Comparison of ENCODE assay signal across 9 mouse cellular contexts in the genomic region with DNA sequence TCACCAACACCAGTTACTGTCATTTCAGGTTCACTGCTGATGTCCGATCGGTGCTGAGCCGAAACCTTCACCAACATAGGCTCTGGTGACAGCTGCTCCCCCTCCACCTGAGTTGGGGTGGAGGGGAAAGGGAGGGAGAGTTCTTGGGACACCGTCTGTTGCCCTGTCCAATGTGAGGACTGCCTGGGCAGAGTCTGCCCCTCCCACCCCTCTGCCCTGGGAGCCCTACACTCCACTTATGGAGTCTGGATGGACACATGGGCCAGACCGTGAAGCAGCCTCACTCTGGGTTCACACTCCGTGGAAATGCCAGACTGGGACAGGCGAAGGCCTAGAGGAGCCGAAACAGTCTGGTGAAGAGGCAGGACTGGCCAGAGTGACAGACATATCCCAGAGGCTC. TPM values are rescaled to one million over a fixed set of nuclear protein-coding genes. Genes with fewer than 3 reads are reported as not detected.
DNase-seq lines count a peak whose midpoint lies in the region; ATAC-seq and TF ChIP-seq lines count a peak whose summit lies in the region.
"Had no signal": no experiment of that assay in that cellular context is flagged by ENCODE, and none has a peak within 500 bp of the region (broad histone marks: within the 10 kb centered on the region; RNA-seq: fewer than 3 reads in every experiment).

No protein-coding gene starts in this region.

- DNase-seq in heart, postnatal 36 days = no peak
- no peak for DNase-seq in lung, adult 18-20 months
- no peak for DNase-seq in heart, postnatal 0 days (ENCODE audit: low spot score)
- DNase-seq in thymus, postnatal 0 days (ENCODE audit: low spot score) = no peak
- no peak for DNase-seq in layer of hippocampus, adult 11-12 months (ENCODE audit: low spot score)
- DNase-seq: adrenal gland, postnatal 25 days had no signal

- no peak overlapping the region for H3K9ac ChIP-seq in heart, embryonic 12.5 days
- 0 out of 2 replicates have a peak overlapping the region, but pooled peaks have one; percentile 36 for H3K9ac ChIP-seq in lung, embryonic 16.5 days (ENCODE audit: low read length)
- no peak overlapping the region; the same call in 1 of the 2 replicates for H3K9ac ChIP-seq in heart, postnatal 0 days (replicated peaks; ENCODE audit: low read depth, low read length)

- no peak overlapping the region for H3K4me3 ChIP-seq in heart, embryonic 12.5 days
- H3K4me3 ChIP-seq in lung, embryonic 16.5 days (ENCODE audit: low read length) = no peak overlapping the region
- no peak overlapping the region for H3K4me3 ChIP-seq in heart, postnatal 0 days (ENCODE audit: low read depth, low read length)
- no peak overlapping the region for H3K4me3 ChIP-seq in macrophage (ENCODE audit: inconsistent target)

- 84% methylated on average over 8 of the region's 8 CpGs for WGBS in heart, embryonic 12.5 days
- WGBS in lung, embryonic 16.5 days = 83% methylated on average over 8 of the region's 8 CpGs
- 74% methylated on average over 8 of the region's 8 CpGs for WGBS in heart, postnatal 0 days
- 98% methylated on average over 8 of the region's 8 CpGs for WGBS in macrophage (ENCODE audit: missing documents)

- H3K9me3 ChIP-seq in heart, embryonic 12.5 days (replicated peaks) = no peaks in the 10 kb centered on the region
- no peaks in the 10 kb centered on the region for H3K9me3 ChIP-seq in lung, embryonic 16.5 days (ENCODE audit: control insufficient read depth, low read length)
- no peaks in the 10 kb centered on the region for H3K9me3 ChIP-seq in heart, postnatal 0 days (replicated peaks; ENCODE audit: control insufficient read depth, low read length)

- peaks cover 65% of the 10 kb centered on the region for H3K79me2 ChIP-seq in macrophage (ENCODE audit: inconsistent target)

- no peaks in the 10 kb centered on the region for H3K27me3 ChIP-seq in heart, embryonic 12.5 days (replicated peaks)
- H3K27me3 ChIP-seq in lung, embryonic 16.5 days (ENCODE audit: control insufficient read depth, insufficient read depth, low read depth, low read length) = no peaks in the 10 kb centered on the region
- no peaks in the 10 kb centered on the region for H3K27me3 ChIP-seq in heart, postnatal 0 days (ENCODE audit: control insufficient read depth, insufficient read depth, low read length)

- peaks cover 71% of the 10 kb centered on the region for H3K36me3 ChIP-seq in heart, embryonic 12.5 days
- peaks cover 54% of the 10 kb centered on the region for H3K36me3 ChIP-seq in lung, embryonic 16.5 days (ENCODE audit: control insufficient read depth, insufficient read depth, low read length)
- H3K36me3 ChIP-seq in heart, postnatal 0 days (replicated peaks; ENCODE audit: control insufficient read depth, insufficient read depth, low read length) = peaks cover 66% of the 10 kb centered on the region
- H3K36me3 ChIP-seq in macrophage (ENCODE audit: inconsistent target) = peaks cover 60% of the 10 kb centered on the region

- ATAC-seq in heart, embryonic 12.5 days (ENCODE audit: insufficient number of reproducible peaks, low FRiP score) = no peak
- no peak for ATAC-seq in lung, embryonic 16.5 days (ENCODE audit: low read depth)
- ATAC-seq in heart, postnatal 0 days (ENCODE audit: insufficient read depth, low read depth) = no peak

- H3K27ac ChIP-seq in heart, embryonic 12.5 days (ENCODE audit: poor library complexity, severe bottlenecking) = peak overlapping the region; percentile 94
- H3K27ac ChIP-seq in lung, embryonic 16.5 days (ENCODE audit: low read length) = peak overlapping the region; percentile 98; the same call in 1 of the 2 replicates
- H3K27ac ChIP-seq in heart, postnatal 0 days (ENCODE audit: low read depth) = peak overlapping the region; percentile 94
- 0 out of 2 replicates have a peak overlapping the region, but pooled peaks have one; percentile 5 for H3K27ac ChIP-seq in macrophage

- intact Hi-C loops in heart, postnatal 36 days (cut with DNase I) = loop anchor here (10.0 kb wide), 2 partner anchors 575 to 665 kb away; a partner anchor contains a TSS

- no peak for TF ChIP-seq CTCF in heart, postnatal 0 days (IDR thresholded peaks at IDR 0.05; ENCODE audit: low read depth)

- peak overlapping the region; percentile 74; the same call in 1 of the 2 replicates for H3K4me2 ChIP-seq in heart, embryonic 12.5 days
- no peak overlapping the region for H3K4me2 ChIP-seq in lung, embryonic 16.5 days (ENCODE audit: low read depth, low read length)
- no peak overlapping the region for H3K4me2 ChIP-seq in heart, postnatal 0 days (ENCODE audit: low read depth, low read length)

- no peak for TF ChIP-seq EP300 in heart, postnatal 0 days (IDR thresholded peaks at IDR 0.05; ENCODE audit: low read depth)

- H3K4me1 ChIP-seq in heart, embryonic 12.5 days (replicated peaks) = peaks cover 19% of the 10 kb centered on the region
- peaks cover 9% of the 10 kb centered on the region for H3K4me1 ChIP-seq in lung, embryonic 16.5 days (replicated peaks; ENCODE audit: control insufficient read depth, insufficient read depth, low read length)
- H3K4me1 ChIP-seq in heart, postnatal 0 days (ENCODE audit: control insufficient read depth, insufficient read depth) = peaks cover 11% of the 10 kb centered on the region

RNA-seq across cellular contexts. Expression of a gene that starts 1.0 kb away (rescaled TPM):
- 445 and 451 TPM in 2 replicates for polyA plus RNA-seq in heart, embryonic 12.5 days (2016; fragmentation: Nextera tagmentation; extraction: Ambion mirVana)
- total RNA-seq in heart, postnatal 36 days (2021) = 100 to 1,000 TPM; 306 to 329 TPM
- polyA plus RNA-seq in lung, embryonic 16.5 days (2015; fragmentation: Nextera tagmentation; extraction: Ambion mirVana) = 515 and 536 TPM in 2 replicates
- total RNA-seq in heart, postnatal 0 days (2014; rRNA removed; ENCODE audit: low replicate concordance) = 208 and 305 TPM in 2 replicates
- 472 and 510 TPM in 2 replicates for polyA plus RNA-seq in heart, postnatal 0 days (2015; fragmentation: Nextera tagmentation; extraction: Ambion mirVana)
- 100 to 1,000 TPM in 7 of 26 experiments, 10 to 100 TPM in 19; 56.3 to 126 (median 88.5) TPM for total RNA-seq in macrophage (2018; cell fraction: chromatin; rRNA removed)
- 1,000 to 10,000 TPM in 6 of 26 experiments, 100 to 1,000 TPM in 20; 786 to 1,340 (median 936) TPM for total RNA-seq in macrophage (2018; cell fraction: cytosol; rRNA removed)
- 100 to 1,000 TPM; 151 to 434 (median 234) TPM for total RNA-seq in macrophage (2018; cell fraction: nucleus; rRNA removed)
- polyA plus RNA-seq in macrophage (2018) = 791 to 1,264 TPM (median 1,032 TPM) in 3 replicates
- 400 and 425 TPM in 2 replicates for polyA plus RNA-seq in thymus, postnatal 0 days (2015; fragmentation: Nextera tagmentation; extraction: Ambion mirVana)

RNA-seq across cellular contexts. Expression of a gene that starts 5.6 kb away (rescaled TPM):
- 51.0 and 54.1 TPM in 2 replicates for polyA plus RNA-seq in heart, embryonic 12.5 days (2016; fragmentation: Nextera tagmentation; extraction: Ambion mirVana)
- total RNA-seq in heart, postnatal 36 days (2021) = 10 to 100 TPM; 23.1 to 23.4 TPM
- 58.1 and 59.5 TPM in 2 replicates for polyA plus RNA-seq in lung, embryonic 16.5 days (2015; fragmentation: Nextera tagmentation; extraction: Ambion mirVana)
- 27.4 and 54.8 TPM in 2 replicates for total RNA-seq in heart, postnatal 0 days (2014; rRNA removed; ENCODE audit: low replicate concordance)
- polyA plus RNA-seq in heart, postnatal 0 days (2015; fragmentation: Nextera tagmentation; extraction: Ambion mirVana) = 30.3 and 34.2 TPM in 2 replicates
- 100 to 1,000 TPM in 8 of 26 experiments, 10 to 100 TPM in 18; 23.7 to 164 (median 80.6) TPM for total RNA-seq in macrophage (2018; cell fraction: chromatin; rRNA removed)
- 10 to 100 TPM; 27.6 to 98.4 (median 78.8) TPM for total RNA-seq in macrophage (2018; cell fraction: cytosol; rRNA removed)
- total RNA-seq in macrophage (2018; cell fraction: nucleus; rRNA removed) = 100 to 1,000 TPM in 7 of 26 experiments, 10 to 100 TPM in 19; 30.0 to 122 (median 64.8) TPM
- 62.4 to 122 TPM (median 77.3 TPM) in 3 replicates for polyA plus RNA-seq in macrophage (2018)
- 52.2 and 61.3 TPM in 2 replicates for polyA plus RNA-seq in thymus, postnatal 0 days (2015; fragmentation: Nextera tagmentation; extraction: Ambion mirVana)

RNA-seq across cellular contexts. Expression of a gene that starts 7.6 kb away (rescaled TPM):
- polyA plus RNA-seq in heart, embryonic 12.5 days (2016; fragmentation: Nextera tagmentation; extraction: Ambion mirVana) = 103 and 109 TPM in 2 replicates
- total RNA-seq in heart, postnatal 36 days (2021) = 10 to 100 TPM; 47.0 to 47.4 TPM
- 98.4 and 99.2 TPM in 2 replicates for polyA plus RNA-seq in lung, embryonic 16.5 days (2015; fragmentation: Nextera tagmentation; extraction: Ambion mirVana)
- total RNA-seq in heart, postnatal 0 days (2014; rRNA removed; ENCODE audit: low replicate concordance) = 77.7 and 108 TPM in 2 replicates
- 89.8 and 96.1 TPM in 2 replicates for polyA plus RNA-seq in heart, postnatal 0 days (2015; fragmentation: Nextera tagmentation; extraction: Ambion mirVana)
- 100 to 1,000 TPM in 14 of 26 experiments, 10 to 100 TPM in 12; 24.4 to 197 (median 111) TPM for total RNA-seq in macrophage (2018; cell fraction: chromatin; rRNA removed)
- 100 to 1,000 TPM in 5 of 26 experiments, 10 to 100 TPM in 21; 56.7 to 127 (median 72.5) TPM for total RNA-seq in macrophage (2018; cell fraction: cytosol; rRNA removed)
- total RNA-seq in macrophage (2018; cell fraction: nucleus; rRNA removed) = 100 to 1,000 TPM in 13 of 26 experiments, 10 to 100 TPM in 13; 30.7 to 210 (median 96.6) TPM
- 29.9 to 51.5 TPM (median 43.1 TPM) in 3 replicates for polyA plus RNA-seq in macrophage (2018)
- 92.6 and 98.6 TPM in 2 replicates for polyA plus RNA-seq in thymus, postnatal 0 days (2015; fragmentation: Nextera tagmentation; extraction: Ambion mirVana)

RNA-seq across cellular contexts. Expression of a gene that starts 9.0 kb away (rescaled TPM):
- 23.6 and 24.5 TPM in 2 replicates for polyA plus RNA-seq in heart, embryonic 12.5 days (2016; fragmentation: Nextera tagmentation; extraction: Ambion mirVana)
- total RNA-seq in heart, postnatal 36 days (2021) = 100 to 1,000 TPM; 160 to 169 TPM
- polyA plus RNA-seq in lung, embryonic 16.5 days (2015; fragmentation: Nextera tagmentation; extraction: Ambion mirVana) = 20.6 and 23.0 TPM in 2 replicates
- 43.0 and 45.6 TPM in 2 replicates for total RNA-seq in heart, postnatal 0 days (2014; rRNA removed; ENCODE audit: low replicate concordance)
- polyA plus RNA-seq in heart, postnatal 0 days (2015; fragmentation: Nextera tagmentation; extraction: Ambion mirVana) = 24.8 and 25.5 TPM in 2 replicates
- total RNA-seq in macrophage (2018; cell fraction: chromatin; rRNA removed) = 10 to 100 TPM; 44.9 to 99.7 (median 80.2) TPM
- total RNA-seq in macrophage (2018; cell fraction: cytosol; rRNA removed) = 100 to 1,000 TPM; 127 to 196 (median 168) TPM
- total RNA-seq in macrophage (2018; cell fraction: nucleus; rRNA removed) = 100 to 1,000 TPM in 24 of 26 experiments, 10 to 100 TPM in 2; 92.4 to 166 (median 127) TPM
- polyA plus RNA-seq in macrophage (2018) = 102 to 235 TPM (median 115 TPM) in 3 replicates
- 24.1 and 25.6 TPM in 2 replicates for polyA plus RNA-seq in thymus, postnatal 0 days (2015; fragmentation: Nextera tagmentation; extraction: Ambion mirVana)

RNA-seq across cellular contexts. Expression of a gene that starts 10.4 kb away (rescaled TPM):
- 25.8 and 26.1 TPM in 2 replicates for polyA plus RNA-seq in heart, embryonic 12.5 days (2016; fragmentation: Nextera tagmentation; extraction: Ambion mirVana)
- total RNA-seq in heart, postnatal 36 days (2021) = 1 to 10 TPM; 5.0 to 6.1 TPM
- 30.1 and 30.7 TPM in 2 replicates for polyA plus RNA-seq in lung, embryonic 16.5 days (2015; fragmentation: Nextera tagmentation; extraction: Ambion mirVana)
- 10.8 TPM in 2 replicates for total RNA-seq in heart, postnatal 0 days (2014; rRNA removed; ENCODE audit: low replicate concordance)
- 6.5 and 7.5 TPM in 2 replicates for polyA plus RNA-seq in heart, postnatal 0 days (2015; fragmentation: Nextera tagmentation; extraction: Ambion mirVana)
- total RNA-seq in macrophage (2018; cell fraction: chromatin; rRNA removed) = 100 to 1,000 TPM in 1 of 26 experiments, 10 to 100 TPM in 25; 10.7 to 113 (median 32.6) TPM
- total RNA-seq in macrophage (2018; cell fraction: cytosol; rRNA removed) = 10 to 100 TPM in 20 of 26 experiments, 1 to 10 TPM in 6; 5.2 to 24.7 (median 11.7) TPM
- total RNA-seq in macrophage (2018; cell fraction: nucleus; rRNA removed) = 10 to 100 TPM in 25 of 26 experiments, 1 to 10 TPM in 1; 8.3 to 75.4 (median 18.6) TPM
- polyA plus RNA-seq in macrophage (2018) = 10.8 to 21.7 TPM (median 11.8 TPM) in 3 replicates
- 20.6 and 21.0 TPM in 2 replicates for polyA plus RNA-seq in thymus, postnatal 0 days (2015; fragmentation: Nextera tagmentation; extraction: Ambion mirVana)

Comparison
In these comparisons a context has a peak if more than half of its experiments do, and no peak if none do; other contexts are left out.
1. H3K27ac ChIP-seq: peak in every context shown above with its lines; median percentile 98 in lung, embryonic 16.5 days; 94 in heart, embryonic 12.5 days; 94 in heart, postnatal 0 days; 5 in macrophage.